Mouse (Mus musculus) heart, embryonic 11.5 days (tissue): ENCODE results near the gene Trem2. TPM values are rescaled to one million over a fixed set of nuclear protein-coding genes. Genes with fewer than 3 reads are reported as not detected.
"Not testable (repeated sequence)": the region's sequence is repeated elsewhere in the genome, so short reads cannot be mapped to it uniquely, and the experiment has no call there.

ENCODE experiments used
- ATAC-seq: fragments of 200-750 bp; cut with Nextera tagmentation; replicated peaks from 2 replicates; pipeline ENCODE4 v1.8.0; 2017; ENCODE audit warnings: moderate library complexity; ENCODE audit not compliant: insufficient number of reproducible peaks, low FRiP score, low TSS enrichment
- H3K27ac ChIP-seq: fragments of 300-500 bp; sonication (generic); 2 replicates; pipeline ENCODE4 v1.5.1; 2014; ENCODE audit warnings: mild to moderate bottlenecking, low read depth, low read length
- H3K27me3 ChIP-seq: fragments of 300-500 bp; sonication (generic); 2 replicates; pipeline ENCODE4 v1.6.1; 2014; ENCODE audit warnings: mild to moderate bottlenecking, low read length, mixed read lengths; ENCODE audit not compliant: control insufficient read depth, insufficient read depth
- H3K36me3 ChIP-seq: fragments of 300-500 bp; sonication (generic); 2 replicates; pipeline ENCODE4 v1.6.1; 2014; ENCODE audit warnings: mild to moderate bottlenecking, low read length, moderate library complexity, mixed read lengths; ENCODE audit not compliant: control insufficient read depth, insufficient read depth
- H3K4me1 ChIP-seq: fragments of 300-500 bp; sonication (generic); 2 replicates; pipeline ENCODE4 v1.6.1; 2014; ENCODE audit warnings: low read length; ENCODE audit not compliant: control insufficient read depth, insufficient read depth
- H3K4me2 ChIP-seq: fragments of 300-500 bp; sonication (generic); 2 replicates; pipeline ENCODE4 v1.6.1; 2014; ENCODE audit warnings: mild to moderate bottlenecking, moderate library complexity
- H3K4me3 ChIP-seq: fragments of 300-500 bp; sonication (generic); 2 replicates; pipeline ENCODE4 v1.5.1; 2014; ENCODE audit warnings: low read depth, low read length
- H3K9ac ChIP-seq: fragments of 300-500 bp; sonication (generic); 2 replicates; pipeline ENCODE4 v1.6.1; 2014; ENCODE audit warnings: mild to moderate bottlenecking, low read depth, low read length, moderate library complexity
- H3K9me3 ChIP-seq: fragments of 300-500 bp; sonication (generic); replicated peaks from 2 replicates; pipeline ENCODE4 v1.6.1; 2016; ENCODE audit warnings: low read length; ENCODE audit not compliant: control insufficient read depth
- WGBS: fragments of 180-500 bp; shearing (Covaris S2); extraction: QIAGEN DNeasy Blood & Tissue Kit; methylation state at CpG from one replicate; pipeline ENCODE4 v1.1.7; 2014; ENCODE audit not compliant: insufficient replicate concordance; 5-methylcytosine and 5-hydroxymethylcytosine counted together
- polyA plus RNA-seq: library from polyadenylated mRNA; unstranded; fragments of >200 nt; fragmentation: Nextera tagmentation; extraction: Ambion mirVana; gene quantifications from 2 replicates; pipeline ENCODE4 v1.2.1, GENCODE M21; 2014

Trem2 gene
- polyA plus RNA-seq, result 1.1 and 1.5 TPM in 2 replicates

GRCm38 (mm10) chr17:48346231-48346630, at the start of gene Trem2:
Gene Trem2, plus strand, starts transcription at chr17:48346401.
- no peak within 1 kb of the TSS for H3K4me3 ChIP-seq
- H3K4me1 ChIP-seq, result no peaks in the 10 kb centered on the region
- no peaks in the 10 kb centered on the region for H3K9me3 ChIP-seq
- no peaks in the 10 kb centered on the region for H3K27me3 ChIP-seq
- no peak within 1 kb of the TSS for H3K9ac ChIP-seq
- H3K4me2 ChIP-seq, result no peak within 1 kb of the TSS
- ATAC-seq, result no peak
- H3K27ac ChIP-seq, result no peak within 1 kb of the TSS
- no peaks in the 10 kb centered on the region for H3K36me3 ChIP-seq
- 70% methylated on average over 5 of the region's 5 CpGs for WGBS

- Histone ChIP-seq H3K27me3 (no peaks in the 10 kb centered on the region), H3K27ac (peak within 1 kb of the TSS; percentile 70), H3K9ac (0 out of 2 replicates have a peak within 1 kb of the TSS, but pooled peaks have one; percentile 22), H3K9me3 (no peaks in the 10 kb centered on the region), H3K4me2 (peak within 1 kb of the TSS; percentile 50), H3K4me1 (no peaks in the 10 kb centered on the region), H3K36me3 (no peaks in the 10 kb centered on the region), H3K4me3 (peak within 1 kb of the TSS; percentile 21)
- 17% methylated on average over 3 of the region's 4 CpGs for WGBS
- peak; percentile 87 for ATAC-seq
These were observed 47.0 kb upstream of the Trem2 start, which contains the start of gene Treml2 for GRCm38 (mm10) chr17:48299203-48299602. Gene Treml2, plus strand, starts transcription at chr17:48299498.

- WGBS, result 40% methylated on average over 7 of the region's 7 CpGs
- peak overlapping the region; percentile 50 for H3K4me2 ChIP-seq
These were observed 46.4 kb upstream of the Trem2 start for GRCm38 (mm10) chr17:48299756-48300155.

GRCm38 (mm10) chr17:48300199-48300598, 46.0 kb upstream of the Trem2 start:
- Histone ChIP-seq H3K27me3 (no peaks in the 10 kb centered on the region), H3K27ac (peak overlapping the region; percentile 70), H3K4me3 (peak overlapping the region; percentile 21), H3K4me2 (peak overlapping the region; percentile 50), H3K4me1 (no peaks in the 10 kb centered on the region), H3K36me3 (no peaks in the 10 kb centered on the region), H3K9me3 (no peaks in the 10 kb centered on the region), H3K9ac (no peak overlapping the region)
- no peak; the same call in 1 of the 2 replicates for ATAC-seq
- 62% methylated on average over 7 of the region's 7 CpGs for WGBS

More at GRCm38 (mm10) chr17:48299756-48300155, 46.4 kb upstream of the Trem2 start:
- Histone ChIP-seq H3K36me3 (no peaks in the 10 kb centered on the region), H3K27me3 (no peaks in the 10 kb centered on the region), H3K9me3 (no peaks in the 10 kb centered on the region), H3K4me1 (no peaks in the 10 kb centered on the region), H3K9ac (0 out of 2 replicates have a peak overlapping the region, but pooled peaks have one; percentile 22), H3K27ac (peak overlapping the region; percentile 70), H3K4me3 (peak overlapping the region; percentile 21)
- ATAC-seq, result no peak

- no peaks in the 10 kb centered on the region for H3K4me1 ChIP-seq
- H3K27me3 ChIP-seq, result no peaks in the 10 kb centered on the region
- peak overlapping the region; percentile 50 for H3K4me2 ChIP-seq
- H3K27ac ChIP-seq, result no peak overlapping the region
- H3K9ac ChIP-seq, result no peak overlapping the region
- H3K4me3 ChIP-seq, result peak overlapping the region; percentile 21
- no peaks in the 10 kb centered on the region for H3K36me3 ChIP-seq
- no peaks in the 10 kb centered on the region for H3K9me3 ChIP-seq
- 69% methylated on average over 9 of the region's 9 CpGs for WGBS
- ATAC-seq, result no peak
These were observed 45.3 kb upstream of the Trem2 start for GRCm38 (mm10) chr17:48300861-48301260.

GRCm38 (mm10) chr17:48301792-48302191, 44.4 kb upstream of the Trem2 start:
- Histone ChIP-seq H3K36me3 (no peaks in the 10 kb centered on the region), H3K27me3 (no peaks in the 10 kb centered on the region), H3K27ac (no peak overlapping the region), H3K4me2 (peak overlapping the region; percentile 50), H3K9ac (no peak overlapping the region), H3K9me3 (no peaks in the 10 kb centered on the region), H3K4me3 (peak overlapping the region; percentile 21; the same call in 1 of the 2 replicates), H3K4me1 (no peaks in the 10 kb centered on the region)
- no peak for ATAC-seq
- 82% methylated on average over 5 of the region's 5 CpGs for WGBS

- H3K4me3 ChIP-seq, result no peak overlapping the region
- no peaks in the 10 kb centered on the region for H3K27me3 ChIP-seq
- H3K4me1 ChIP-seq, result no peaks in the 10 kb centered on the region
- H3K36me3 ChIP-seq, result no peaks in the 10 kb centered on the region
- WGBS, result 76% methylated on average over 2 of the region's 2 CpGs
- H3K4me2 ChIP-seq, result no peak overlapping the region
- H3K9me3 ChIP-seq, result no peaks in the 10 kb centered on the region
- H3K9ac ChIP-seq, result no peak overlapping the region
- no peak overlapping the region for H3K27ac ChIP-seq
- no peak for ATAC-seq
These were observed 34.1 kb upstream of the Trem2 start for GRCm38 (mm10) chr17:48312124-48312523.

- H3K27me3 ChIP-seq, H3K4me3 ChIP-seq, H3K4me2 ChIP-seq, H3K4me1 ChIP-seq, ATAC-seq, H3K27ac ChIP-seq, H3K9ac ChIP-seq, H3K9me3 ChIP-seq, H3K36me3 ChIP-seq: not testable (repeated sequence)
- 90% methylated on average over 3 of the region's 3 CpGs for WGBS
These were observed 30.2 kb upstream of the Trem2 start, which contains the start of gene B430306N03Rik for GRCm38 (mm10) chr17:48315905-48316579. Gene B430306N03Rik, plus strand, starts transcription at chr17:48316141.

- Histone ChIP-seq H3K4me3 (no peak overlapping the region), H3K27ac (no peak overlapping the region), H3K36me3 (no peaks in the 10 kb centered on the region), H3K9ac (no peak overlapping the region), H3K27me3 (no peaks in the 10 kb centered on the region), H3K9me3 (no peaks in the 10 kb centered on the region), H3K4me1 (no peaks in the 10 kb centered on the region), H3K4me2 (no peak overlapping the region)
- 82% methylated on average over 1 of the region's 1 CpGs for WGBS
- no peak for ATAC-seq
These were observed 27.5 kb upstream of the Trem2 start for GRCm38 (mm10) chr17:48318686-48319085.
